Mouse (Mus musculus) neural tube, embryonic 14.5 days (tissue): ENCODE results near the gene Prdm11. TPM values are rescaled to one million over a fixed set of nuclear protein-coding genes. Genes with fewer than 3 reads are reported as not detected.

Experiments
- ATAC-seq: fragments of 200-750 bp; cut with Nextera tagmentation; 2 replicates; pipeline ENCODE4 v1.8.0; 2017; ENCODE audit warnings: low read depth, mild to moderate bottlenecking, moderate TSS enrichment, moderate library complexity
- H3K27ac ChIP-seq: fragments of 300-500 bp; sonication (generic); 2 replicates; pipeline ENCODE4 v1.5.1; 2014; ENCODE audit warnings: low read depth, mild to moderate bottlenecking, control low read depth, low read length, moderate library complexity, mixed read lengths
- H3K27me3 ChIP-seq: fragments of 300-500 bp; sonication (generic); 2 replicates; pipeline ENCODE4 v1.6.1; 2014; ENCODE audit warnings: low read length; ENCODE audit not compliant: control insufficient read depth, insufficient read depth
- H3K36me3 ChIP-seq: fragments of 300-500 bp; sonication (generic); 2 replicates; pipeline ENCODE4 v1.6.1; 2014; ENCODE audit warnings: low read length, mixed read lengths; ENCODE audit not compliant: control insufficient read depth, insufficient read depth
- H3K4me1 ChIP-seq: fragments of 300-500 bp; sonication (generic); 2 replicates; pipeline ENCODE4 v1.6.1; 2014; ENCODE audit warnings: low read length; ENCODE audit not compliant: control insufficient read depth, insufficient read depth
- H3K4me2 ChIP-seq: fragments of 300-500 bp; sonication (generic); 2 replicates; pipeline ENCODE4 v1.6.1; 2014; ENCODE audit warnings: mild to moderate bottlenecking, low read depth, low read length, control low read depth
- H3K4me3 ChIP-seq: fragments of 300-500 bp; sonication (generic); 2 replicates; pipeline ENCODE4 v1.5.1; 2014; ENCODE audit warnings: low read depth, low read length, control low read depth, mixed read lengths
- H3K9ac ChIP-seq: fragments of 300-500 bp; sonication (generic); replicated peaks from 2 replicates; pipeline ENCODE4 v1.6.1; 2014; ENCODE audit warnings: low read depth, mild to moderate bottlenecking, control low read depth, low read length, mixed read lengths
- H3K9me3 ChIP-seq: fragments of 300-500 bp; sonication (generic); 2 replicates; pipeline ENCODE4 v1.6.1; 2016; ENCODE audit warnings: low read length; ENCODE audit not compliant: control insufficient read depth
- WGBS: fragments of 180-500 bp; shearing (Covaris S2); extraction: QIAGEN DNeasy Blood & Tissue Kit; methylation state at CpG from one replicate; pipeline ENCODE4 v1.1.7; 2014; 5-methylcytosine and 5-hydroxymethylcytosine counted together
- polyA plus RNA-seq: library from polyadenylated mRNA; unstranded; fragments of >200 nt; fragmentation: Nextera tagmentation; extraction: Ambion mirVana; gene quantifications from 2 replicates; pipeline ENCODE4 v1.2.1, GENCODE M21; 2014

Prdm11 gene
- polyA plus RNA-seq, 1 experiment from 2014 or later: 1.8 TPM

DNA sequence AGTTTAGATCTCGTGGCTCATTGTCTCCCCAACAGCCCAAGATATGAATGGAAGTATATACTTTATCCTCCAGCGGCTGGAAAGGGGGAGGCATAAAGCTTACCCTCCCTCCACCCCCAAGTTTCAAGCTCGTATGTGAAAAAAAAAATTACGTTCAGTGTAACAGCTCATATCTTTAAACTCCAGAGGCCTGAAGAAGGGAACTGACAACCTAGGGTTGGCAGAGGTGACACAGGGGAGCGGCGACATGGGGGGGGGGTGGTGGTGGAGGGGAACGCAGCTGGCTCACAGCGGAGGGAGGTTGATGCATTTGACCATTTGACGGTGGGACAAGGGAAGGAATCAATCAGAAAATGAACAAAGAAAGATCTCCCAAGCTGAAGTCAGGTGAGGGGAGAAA is 74.9 kb downstream of the Prdm11 start:
- no peaks in the 10 kb centered on the region for H3K9me3 ChIP-seq
- WGBS: 81% methylated on average over 9 of the region's 9 CpGs

DNA sequence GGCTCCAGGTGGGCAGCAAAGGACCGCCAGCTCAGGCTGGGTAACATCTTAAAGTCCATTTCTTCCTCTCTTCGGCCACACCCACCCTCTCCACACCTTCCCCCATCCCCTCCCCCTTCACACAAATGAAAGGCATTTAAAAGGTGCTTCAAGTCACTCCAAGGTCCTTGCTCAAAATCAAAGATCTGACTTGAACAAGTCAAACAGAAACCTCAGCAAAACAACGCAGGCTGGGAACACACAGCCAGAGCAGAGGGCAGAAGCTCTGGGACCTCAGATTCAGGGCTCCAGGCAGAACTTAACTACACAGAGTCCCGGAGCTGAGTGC is 78.2 kb downstream of the Prdm11 start:
- ATAC-seq: no peak
- no peaks in the 10 kb centered on the region for H3K27me3 ChIP-seq
- WGBS: 55% methylated on average over 4 of the region's 4 CpGs

More for the DNA sequence above, 74.9 kb downstream of the Prdm11 start:
- H3K27me3 ChIP-seq: no peaks in the 10 kb centered on the region
- peaks cover 8% of the 10 kb centered on the region; the same call in 1 of the 2 replicates for H3K4me1 ChIP-seq
- no peak overlapping the region for H3K4me2 ChIP-seq
- no peak overlapping the region for H3K9ac ChIP-seq
- no peak overlapping the region for H3K4me3 ChIP-seq
- H3K27ac ChIP-seq: no peak overlapping the region
- H3K36me3 ChIP-seq: peaks cover 34% of the 10 kb centered on the region
- no peak for ATAC-seq

GRCm38 (mm10) chr2:92967032-92967838 is 78.7 kb downstream of the Prdm11 start:
- no peak for ATAC-seq
- Histone ChIP-seq H3K27ac (no peak overlapping the region), H3K9ac (0 out of 2 replicates have a peak overlapping the region, but pooled peaks have one; percentile 7), H3K4me3 (no peak overlapping the region), H3K27me3 (no peaks in the 10 kb centered on the region), H3K4me2 (no peak overlapping the region), H3K36me3 (peaks cover 4% of the 10 kb centered on the region), H3K4me1 (peaks cover 8% of the 10 kb centered on the region; the same call in 1 of the 2 replicates), H3K9me3 (no peaks in the 10 kb centered on the region)
- 26% methylated on average over 10 of the region's 10 CpGs for WGBS

More for the DNA sequence above, 78.2 kb downstream of the Prdm11 start:
- no peak overlapping the region for H3K9ac ChIP-seq
- H3K4me3 ChIP-seq: no peak overlapping the region
- no peaks in the 10 kb centered on the region for H3K9me3 ChIP-seq
- peaks cover 10% of the 10 kb centered on the region for H3K36me3 ChIP-seq
- H3K4me1 ChIP-seq: peaks cover 8% of the 10 kb centered on the region; the same call in 1 of the 2 replicates
- H3K27ac ChIP-seq: no peak overlapping the region
- no peak overlapping the region for H3K4me2 ChIP-seq

- Histone ChIP-seq H3K4me3 (no peak overlapping the region), H3K27me3 (no peaks in the 10 kb centered on the region), H3K4me1 (peaks cover 8% of the 10 kb centered on the region; the same call in 1 of the 2 replicates), H3K9me3 (no peaks in the 10 kb centered on the region), H3K36me3 (no peaks in the 10 kb centered on the region), H3K9ac (no peak overlapping the region), H3K4me2 (no peak overlapping the region), H3K27ac (no peak overlapping the region)
- WGBS: 56% methylated on average over 8 of the region's 8 CpGs
- no peak for ATAC-seq
These were observed 79.7 kb downstream of the Prdm11 start for GRCm38 (mm10) chr2:92966257-92966656.

- no peak overlapping the region for H3K27ac ChIP-seq
- 100% methylated on average over 1 of the region's 1 CpGs for WGBS
- peaks cover 8% of the 10 kb centered on the region; the same call in 1 of the 2 replicates for H3K4me1 ChIP-seq
- no peaks in the 10 kb centered on the region for H3K27me3 ChIP-seq
- no peak overlapping the region for H3K9ac ChIP-seq
- H3K36me3 ChIP-seq: no peaks in the 10 kb centered on the region
- no peak overlapping the region for H3K4me3 ChIP-seq
- no peak overlapping the region for H3K4me2 ChIP-seq
- H3K9me3 ChIP-seq: no peaks in the 10 kb centered on the region
- ATAC-seq: no peak
These were observed 81.6 kb downstream of the Prdm11 start for GRCm38 (mm10) chr2:92964345-92964744.

- no peak overlapping the region for H3K27ac ChIP-seq
- H3K9ac ChIP-seq: no peak overlapping the region
- H3K9me3 ChIP-seq: no peaks in the 10 kb centered on the region
- no peaks in the 10 kb centered on the region for H3K27me3 ChIP-seq
- no peak for ATAC-seq
- H3K36me3 ChIP-seq: no peaks in the 10 kb centered on the region
- no peak overlapping the region for H3K4me3 ChIP-seq
- H3K4me1 ChIP-seq: no peaks in the 10 kb centered on the region
- H3K4me2 ChIP-seq: no peak overlapping the region
- 78% methylated on average over 4 of the region's 4 CpGs for WGBS
These were observed 87.3 kb downstream of the Prdm11 start for GRCm38 (mm10) chr2:92958640-92959039.

DNA sequence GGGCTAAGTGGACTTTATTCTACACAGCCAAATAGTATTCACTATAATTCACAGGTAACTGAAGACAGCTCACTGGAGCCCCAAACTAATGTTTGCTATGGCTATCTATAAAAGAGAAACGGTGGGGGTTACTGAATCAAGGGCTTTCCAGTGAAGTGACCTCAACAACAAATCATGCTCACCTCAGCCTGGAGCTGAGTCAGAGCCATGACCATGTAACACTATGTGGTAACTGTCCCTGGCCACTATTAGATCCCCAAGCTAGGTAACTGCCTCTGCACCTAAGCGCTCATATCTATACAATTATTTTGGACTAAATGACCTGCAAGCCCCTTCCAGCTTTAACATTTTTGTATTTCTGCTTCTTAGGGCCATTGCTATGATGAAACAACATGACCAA is 89.0 kb downstream of the Prdm11 start:
- Histone ChIP-seq H3K9me3 (no peaks in the 10 kb centered on the region), H3K36me3 (no peaks in the 10 kb centered on the region), H3K4me3 (no peak overlapping the region), H3K27ac (no peak overlapping the region), H3K9ac (no peak overlapping the region), H3K4me1 (no peaks in the 10 kb centered on the region), H3K27me3 (no peaks in the 10 kb centered on the region), H3K4me2 (no peak overlapping the region)
- no peak for ATAC-seq
- 85% methylated on average over 2 of the region's 2 CpGs for WGBS

- no peaks in the 10 kb centered on the region for H3K9me3 ChIP-seq
- H3K36me3 ChIP-seq: no peaks in the 10 kb centered on the region
- no peak overlapping the region for H3K27ac ChIP-seq
- no peaks in the 10 kb centered on the region for H3K27me3 ChIP-seq
- no peak overlapping the region for H3K9ac ChIP-seq
- H3K4me2 ChIP-seq: no peak overlapping the region
- no peaks in the 10 kb centered on the region for H3K4me1 ChIP-seq
- no peak overlapping the region for H3K4me3 ChIP-seq
- WGBS: 44% methylated on average over 11 of the region's 11 CpGs
- no peak for ATAC-seq
These were observed 91.4 kb downstream of the Prdm11 start for GRCm38 (mm10) chr2:92954404-92955114.

GRCm38 (mm10) chr2:92953450-92953849 is 92.5 kb downstream of the Prdm11 start:
- H3K4me3 ChIP-seq: no peak overlapping the region
- no peak overlapping the region for H3K27ac ChIP-seq
- no peaks in the 10 kb centered on the region for H3K36me3 ChIP-seq
- H3K27me3 ChIP-seq: no peaks in the 10 kb centered on the region
- no peak for ATAC-seq
- H3K4me2 ChIP-seq: no peak overlapping the region
- H3K9ac ChIP-seq: no peak overlapping the region
- H3K4me1 ChIP-seq: peaks cover 3% of the 10 kb centered on the region; the same call in 1 of the 2 replicates
- H3K9me3 ChIP-seq: no peaks in the 10 kb centered on the region
- 93% methylated on average over 17 of the region's 17 CpGs for WGBS
